Mouse (Mus musculus): Measurements from ENCODE around the gene Olfr102.
A peak's percentile ranks its signal among the peaks of the same experiment; 100 is the strongest.

The Olfr102 gene

DNA sequence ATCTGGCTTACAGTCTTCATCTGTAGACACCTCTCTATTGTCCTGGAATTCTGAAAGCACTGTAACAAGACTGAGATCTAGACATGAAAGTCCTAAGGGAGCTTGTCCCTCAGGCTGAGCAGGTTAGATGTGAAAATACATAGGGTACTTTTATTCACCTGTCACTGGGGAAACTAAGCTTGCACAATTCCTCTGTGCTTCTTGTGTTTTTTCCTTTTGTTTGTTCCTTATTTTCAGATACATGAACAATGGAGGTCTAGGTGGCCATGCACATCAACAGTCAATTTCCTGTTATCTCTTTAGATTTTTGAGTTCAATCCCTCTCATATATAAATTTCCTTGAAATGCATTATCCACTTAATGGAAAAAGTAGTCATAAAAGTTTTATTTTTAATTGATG is at the start of gene Olfr102:
Gene Olfr102, minus strand, starts transcription at position 101 of the 400 bp plus-strand sequence.
- DNase-seq (ENCODE audit: low spot score) = no peak

- DNase-seq (ENCODE audit: low spot score) = no peak
Observed at GRCm38 (mm10) chr17:37359282-37359681, 42.4 kb upstream of the Olfr102 start, which contains the start of gene Olfr104-ps. Gene Olfr104-ps, plus strand, starts transcription at chr17:37359582.

DNA sequence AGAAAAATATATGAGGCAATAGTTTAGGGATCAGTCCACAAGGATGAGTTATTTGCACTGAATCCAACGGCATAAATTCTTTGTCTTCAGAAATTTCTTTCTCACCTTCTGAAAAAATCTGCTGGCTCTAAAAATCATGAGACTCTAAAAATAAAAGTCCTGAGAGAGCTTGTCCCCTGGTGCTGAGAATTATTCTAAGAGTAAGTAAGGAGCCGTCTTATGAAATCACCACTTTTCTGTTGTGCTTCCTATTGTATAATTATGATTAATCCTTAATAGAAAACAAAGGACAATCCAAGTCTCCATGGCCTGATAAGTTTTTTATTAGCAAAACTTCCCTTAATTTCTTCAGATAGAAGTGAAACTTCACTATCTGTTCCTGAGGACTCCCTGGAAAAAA is 22.7 kb upstream of the Olfr102 start, which contains the start of gene Olfr103:
Gene Olfr103, minus strand, starts transcription at position 101 of the 400 bp plus-strand sequence.
- DNase-seq (ENCODE audit: low spot score) = no peak

GRCm38 (mm10) chr17:37310146-37310699 is 6.6 kb downstream of the Olfr102 start:
- no peak for DNase-seq (ENCODE audit: low spot score)

DNA sequence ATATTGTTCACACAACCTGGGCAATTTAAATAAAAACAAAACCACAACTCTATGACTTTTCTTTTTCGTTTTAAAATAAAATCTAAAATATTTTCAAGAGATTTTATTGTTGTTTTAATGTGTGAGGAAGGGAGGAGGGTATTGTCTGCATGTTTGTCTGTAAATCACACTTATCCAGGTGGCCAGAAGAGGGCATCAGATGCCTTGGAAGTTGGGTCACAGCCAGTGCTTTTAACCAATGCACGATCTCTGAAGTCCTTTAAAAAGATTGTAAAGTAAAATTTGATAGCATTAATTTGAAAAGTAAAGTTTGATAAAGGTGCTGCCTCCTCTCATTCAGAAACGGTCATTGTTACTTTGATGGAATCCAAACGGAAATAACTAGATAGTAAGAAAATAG is 8.4 kb downstream of the Olfr102 start:
- DNase-seq (ENCODE audit: low spot score) = no peak

DNA sequence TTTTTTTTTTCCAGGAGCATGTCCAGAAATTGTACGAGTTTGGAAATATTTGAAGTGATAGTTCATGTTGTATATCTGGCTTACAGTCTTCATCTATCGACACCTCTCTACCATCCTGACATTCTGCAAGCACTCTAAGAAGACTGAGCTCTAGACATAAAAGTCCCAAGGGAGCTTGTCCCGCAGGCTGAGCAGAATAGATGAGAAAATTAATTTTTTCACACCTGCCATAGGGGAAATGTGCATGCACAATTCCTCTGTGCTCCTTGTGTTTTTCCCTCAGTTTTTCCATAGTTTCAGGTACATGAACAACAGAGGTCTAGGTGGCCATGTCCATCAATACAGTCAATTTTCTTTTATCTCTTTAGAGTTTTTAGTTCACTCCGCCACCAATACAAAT is 12.6 kb downstream of the Olfr102 start, which contains the start of gene Olfr101:
Gene Olfr101, minus strand, starts transcription at position 101 of the 400 bp plus-strand sequence.
- DNase-seq (ENCODE audit: low spot score) = no peak

DNA sequence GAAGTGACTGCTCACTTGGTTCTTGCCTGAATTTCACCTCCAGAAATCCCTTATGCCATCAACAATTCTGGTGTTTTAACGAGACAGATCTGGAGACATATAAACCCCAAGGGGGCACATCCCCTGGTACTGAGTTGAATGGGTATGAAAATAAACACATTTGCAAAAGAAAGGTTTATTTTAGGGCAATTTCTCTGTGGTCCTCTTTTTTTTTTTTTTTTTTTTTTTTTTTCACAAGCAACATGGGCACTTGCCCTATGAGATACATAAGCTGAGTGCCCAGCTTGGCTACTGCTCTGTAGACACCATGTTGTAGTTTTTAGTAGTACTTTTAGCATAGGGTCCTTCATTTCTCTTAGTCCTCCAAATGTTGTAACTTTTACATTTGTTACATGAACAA is 33.5 kb downstream of the Olfr102 start, which contains the start of gene Olfr99:
Gene Olfr99, minus strand, starts transcription at position 101 of the 400 bp plus-strand sequence.
- no peak for DNase-seq (ENCODE audit: low spot score)

DNA sequence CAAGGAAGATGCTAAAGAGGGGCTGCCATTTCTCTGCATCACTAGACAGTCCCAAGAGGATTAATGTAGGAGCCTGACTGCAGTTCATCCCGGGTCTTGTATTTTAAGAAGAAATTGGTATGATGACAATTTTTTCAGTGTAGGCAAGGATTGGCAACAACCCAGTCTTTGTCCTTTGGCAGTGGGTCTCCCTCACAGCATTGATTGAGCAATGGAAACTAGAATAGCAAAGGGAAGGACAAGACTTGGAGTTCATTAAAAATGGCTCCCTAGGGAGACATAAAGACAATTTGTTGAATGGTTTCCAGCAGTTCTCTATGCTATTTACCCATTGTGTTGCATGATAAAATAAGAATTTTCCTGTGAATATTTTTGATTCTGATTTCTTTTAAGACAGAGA is 36.5 kb downstream of the Olfr102 start:
- no peak for DNase-seq (ENCODE audit: low spot score)

DNA sequence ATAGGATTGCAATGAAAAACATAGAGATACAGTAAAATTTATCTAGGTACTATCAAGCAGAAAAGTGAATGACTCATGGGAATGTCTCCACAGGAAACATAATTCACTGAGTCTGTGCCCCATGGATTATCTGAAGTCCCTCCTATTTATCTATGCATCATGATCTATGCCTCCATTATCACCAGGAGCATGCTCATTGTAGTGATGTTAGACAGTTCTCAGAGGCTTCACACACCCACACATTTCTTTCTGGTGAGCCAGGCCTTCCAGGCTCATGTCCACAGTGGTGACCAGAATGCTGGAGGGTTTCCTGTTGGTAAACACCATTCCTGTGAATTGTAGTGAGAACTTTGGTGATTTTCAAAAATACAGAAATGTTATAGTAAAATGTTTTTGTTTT is 40.3 kb downstream of the Olfr102 start:
- no peak for DNase-seq (ENCODE audit: low spot score)

DNA sequence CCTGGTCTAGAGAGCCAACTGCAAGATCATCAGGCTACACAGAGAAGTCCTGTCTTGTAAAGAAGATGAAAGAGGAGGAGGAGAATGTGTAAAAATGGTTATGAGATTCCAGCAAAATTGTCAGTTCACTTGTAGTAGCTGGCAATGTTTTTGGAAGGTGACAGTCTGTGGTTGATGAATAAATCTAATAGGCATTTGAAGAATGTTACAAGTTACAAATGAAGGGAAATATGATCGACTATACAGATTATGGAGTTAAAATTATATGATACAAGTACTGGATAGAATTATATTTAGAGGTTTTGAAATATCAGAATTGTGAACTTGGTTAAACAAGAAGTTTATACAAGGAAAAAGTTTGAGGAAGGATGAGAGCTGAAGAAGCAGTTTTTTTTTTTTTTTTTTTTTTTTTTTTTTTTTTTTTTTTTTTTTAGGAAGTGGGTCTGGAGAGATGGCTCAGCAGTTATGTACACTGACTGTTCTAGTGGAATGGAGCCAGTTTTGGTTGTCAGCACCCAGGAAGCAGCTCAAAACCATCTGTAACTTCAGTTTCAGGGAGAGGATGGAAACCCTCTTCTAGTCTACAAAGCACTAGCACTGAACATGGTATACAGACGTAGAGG is 41.1 kb downstream of the Olfr102 start:
- DNase-seq (ENCODE audit: low spot score) = no peak

- DNase-seq (ENCODE audit: low spot score) = peak; percentile 44
Observed at GRCm38 (mm10) chr17:37270702-37271092, 46.2 kb downstream of the Olfr102 start.

GRCm38 (mm10) chr17:37270058-37270701 is 46.7 kb downstream of the Olfr102 start, which contains the start of gene H2-M3:
Gene H2-M3, plus strand, starts transcription at chr17:37270220.
- peak; percentile 82 for DNase-seq (ENCODE audit: low spot score)

GRCm38 (mm10) chr17:37263626-37264025 is 53.2 kb downstream of the Olfr102 start, which contains the start of gene Olfr98:
Gene Olfr98, minus strand, starts transcription at chr17:37263749.
- no peak for DNase-seq (ENCODE audit: low spot score)

Measured in spleen, adult 12 weeks (tissue).